Mouse (Mus musculus) testis, adult 2 months (tissue): ENCODE measurements at regions not wholly inside any gene's neighbourhood (a gene's known extent, or its start where the extent isn't known, plus 50 kb on each side); places are given as distances from the start of the nearest gene placed in this dataset.

ENCODE experiments used
- H3K27ac ChIP-seq: fragments of 200-500 bp; 2 replicates; pipeline ENCODE4 v1.5.1; 2012; ENCODE audit warnings: low read depth, low read length; ENCODE audit not compliant: control insufficient read depth, insufficient read depth
- H3K27me3 ChIP-seq: fragments of 200-500 bp; 2 replicates; pipeline ENCODE4 v1.6.1; 2012; ENCODE audit warnings: mild to moderate bottlenecking, low read length, moderate library complexity; ENCODE audit not compliant: control insufficient read depth, insufficient read depth
- H3K36me3 ChIP-seq: fragments of 200-500 bp; 2 replicates; pipeline ENCODE4 v1.6.1; 2012; ENCODE audit warnings: mild to moderate bottlenecking, low read length; ENCODE audit not compliant: control insufficient read depth, insufficient read depth
- H3K4me1 ChIP-seq: fragments of 200-500 bp; 2 replicates; pipeline ENCODE4 v1.6.1; 2012; ENCODE audit warnings: low read length; ENCODE audit not compliant: control insufficient read depth, insufficient read depth
- H3K4me3 ChIP-seq: fragments of 200-500 bp; 2 replicates; pipeline ENCODE4 v1.5.1; 2012; ENCODE audit warnings: low read depth, mild to moderate bottlenecking, low read length, moderate library complexity, mixed read lengths; ENCODE audit not compliant: control insufficient read depth
- CTCF ChIP-seq: fragments of 200-500 bp; IDR thresholded peaks from 2 replicates; pipeline ENCODE4 v1.5.1; 2012; ENCODE audit warnings: low read depth, mild to moderate bottlenecking, inconsistent platforms, low read length, moderate library complexity; ENCODE audit not compliant: control insufficient read depth, insufficient read depth, insufficient replicate concordance
- POLR2A ChIP-seq: fragments of 200-500 bp; IDR thresholded peaks from 2 replicates; pipeline ENCODE4 v1.6.1; 2012; ENCODE audit warnings: low read depth, mild to moderate bottlenecking, inconsistent platforms, low read length, moderate library complexity; ENCODE audit not compliant: control insufficient read depth

- no peak for TF ChIP-seq CTCF
- no peak for TF ChIP-seq POLR2A
- Histone ChIP-seq H3K36me3 (no peaks in the 10 kb centered on the region), H3K27ac (no peak overlapping the region), H3K4me3 (no peak overlapping the region), H3K4me1 (peaks cover 6% of the 10 kb centered on the region), H3K27me3 (no peaks in the 10 kb centered on the region)
Measured at GRCm38 (mm10) chr14:101382838-101383237, 182.7 kb upstream of the Prr30 start.

- H3K27ac ChIP-seq = no peak overlapping the region
- H3K4me1 ChIP-seq = peaks cover 8% of the 10 kb centered on the region
- H3K36me3 ChIP-seq = no peaks in the 10 kb centered on the region
- H3K27me3 ChIP-seq = no peaks in the 10 kb centered on the region
- no peak overlapping the region for H3K4me3 ChIP-seq
- TF ChIP-seq CTCF (no peak), POLR2A (no peak)
Measured at GRCm38 (mm10) chr14:101381943-101382342, 181.8 kb upstream of the Prr30 start.

- Histone ChIP-seq H3K4me3 (no peak overlapping the region), H3K36me3 (no peaks in the 10 kb centered on the region), H3K27ac (no peak overlapping the region), H3K27me3 (no peaks in the 10 kb centered on the region), H3K4me1 (peaks cover 8% of the 10 kb centered on the region)
- no peak for TF ChIP-seq POLR2A
- TF ChIP-seq CTCF = no peak
Measured at GRCm38 (mm10) chr14:101379663-101380006, 179.5 kb upstream of the Prr30 start.

GRCm38 (mm10) chr14:101378965-101379662 is 179.0 kb upstream of the Prr30 start:
- no peaks in the 10 kb centered on the region for H3K27me3 ChIP-seq
- peaks cover 8% of the 10 kb centered on the region for H3K4me1 ChIP-seq
- H3K36me3 ChIP-seq = no peaks in the 10 kb centered on the region
- TF ChIP-seq POLR2A = no peak
- TF ChIP-seq CTCF = peak; percentile 91; the same call in 1 of the 2 replicates
- H3K4me3 ChIP-seq = peak overlapping the region; percentile 58; the same call in 1 of the 2 replicates
- H3K27ac ChIP-seq = no peak overlapping the region

GRCm38 (mm10) chr14:101378545-101378944 is 178.4 kb upstream of the Prr30 start:
- TF ChIP-seq POLR2A (no peak), CTCF (no peak)
- H3K36me3 ChIP-seq = no peaks in the 10 kb centered on the region
- no peak overlapping the region for H3K27ac ChIP-seq
- H3K27me3 ChIP-seq = no peaks in the 10 kb centered on the region
- H3K4me3 ChIP-seq = no peak overlapping the region
- H3K4me1 ChIP-seq = peaks cover 8% of the 10 kb centered on the region

GRCm38 (mm10) chr14:101376690-101377089 is 176.6 kb upstream of the Prr30 start:
- Histone ChIP-seq H3K27me3 (no peaks in the 10 kb centered on the region), H3K27ac (no peak overlapping the region), H3K4me1 (peaks cover 8% of the 10 kb centered on the region), H3K4me3 (no peak overlapping the region), H3K36me3 (no peaks in the 10 kb centered on the region)
- TF ChIP-seq CTCF (no peak), POLR2A (no peak)

GRCm38 (mm10) chr14:101375833-101376232 is 175.7 kb upstream of the Prr30 start:
- no peak overlapping the region for H3K27ac ChIP-seq
- H3K4me3 ChIP-seq = no peak overlapping the region
- peaks cover 8% of the 10 kb centered on the region for H3K4me1 ChIP-seq
- no peaks in the 10 kb centered on the region for H3K36me3 ChIP-seq
- no peaks in the 10 kb centered on the region for H3K27me3 ChIP-seq
- TF ChIP-seq CTCF (no peak), POLR2A (no peak)

- Histone ChIP-seq H3K27ac (no peak overlapping the region), H3K27me3 (no peaks in the 10 kb centered on the region), H3K36me3 (no peaks in the 10 kb centered on the region), H3K4me3 (no peak overlapping the region), H3K4me1 (peaks cover 2% of the 10 kb centered on the region; the same call in 1 of the 2 replicates)
- TF ChIP-seq CTCF = no peak
- TF ChIP-seq POLR2A = no peak
Measured at GRCm38 (mm10) chr14:101373864-101374263, 173.7 kb upstream of the Prr30 start.
